Mouse (Mus musculus) heart, postnatal 10 days (tissue): ENCODE results near the gene Hspa1b. TPM values are rescaled to one million over a fixed set of nuclear protein-coding genes. Genes with fewer than 3 reads are reported as not detected.
A peak's percentile ranks its signal among the peaks of the same experiment; 100 is the strongest.
"Not testable (repeated sequence)": the region's sequence is repeated elsewhere in the genome, so short reads cannot be mapped to it uniquely, and the experiment has no call there.

Experiments
- DNase-seq, 2 experiments: peaks; one replicate each; pipeline ENCODE4 v3.0.0; 2021
- intact Hi-C: fragments of 180-260 bp; cut with DNase I; formaldehyde crosslinking; loops from one replicate; pipeline ENCODE4 v1.15.1; 2025
- total RNA-seq, 2 experiments: library from RNA; stranded (reverse); gene quantifications; 2 replicates each; pipeline ENCODE4 v1.2.3; 2021

Hspa1b gene
- total RNA-seq, 2 experiments from 2014 or later: 3.9 to 4.5 TPM

GRCm38 (mm10) chr17:34984218-34984617 lies 25.2 kb upstream of the Hspa1b start:
- intact Hi-C loops: loop anchor here (5.0 kb wide), 2 partner anchors 72 to 127 kb away; partner anchors contain the start of gene Slc44a4
- no peak for DNase-seq

- intact Hi-C loops: loop anchor here (1.0 to 5.0 kb wide), 3 partner anchors 27 to 125 kb away; partner anchors contain the start of gene Slc44a4
- no peak for DNase-seq
These were observed 23.3 kb upstream of the Hspa1b start for GRCm38 (mm10) chr17:34982328-34982727.

GRCm38 (mm10) chr17:34981690-34982180 lies 22.7 kb upstream of the Hspa1b start, which contains the start of gene Lsm2:
Gene Lsm2 (plus strand): TSS chr17:34981862.
- intact Hi-C loops: loop anchor here (1.0 to 5.0 kb wide), 3 partner anchors 26 to 124 kb away; partner anchors contain the start of gene Slc44a4
- peak; percentile 95 to 96 for DNase-seq

GRCm38 (mm10) chr17:34980655-34981054 lies 21.6 kb upstream of the Hspa1b start:
- DNase-seq: peak; percentile 64 to 66
- intact Hi-C loops: loop anchor here (1.0 to 5.0 kb wide), 3 partner anchors 28 to 123 kb away; partner anchors contain the start of gene Slc44a4

- DNase-seq: no peak
- intact Hi-C loops: loop anchor here (1.0 to 5.0 kb wide), 3 partner anchors 27 to 122 kb away; partner anchors contain the start of gene Slc44a4
These were observed 20.6 kb upstream of the Hspa1b start for GRCm38 (mm10) chr17:34979631-34980030.

GRCm38 (mm10) chr17:34978239-34978638 lies 19.2 kb upstream of the Hspa1b start:
- no peak for DNase-seq
- intact Hi-C loops: no loop called here

- intact Hi-C loops: no loop called here
- no peak for DNase-seq
These were observed 18.0 kb upstream of the Hspa1b start for GRCm38 (mm10) chr17:34977000-34977399.

- DNase-seq: no peak
- intact Hi-C loops: no loop called here
These were observed 16.8 kb upstream of the Hspa1b start for GRCm38 (mm10) chr17:34975581-34976492.

- DNase-seq: peak; percentile 91
These were observed 13.2 kb upstream of the Hspa1b start, which contains the start of the genes Hspa1a and Hspa1l for GRCm38 (mm10) chr17:34972069-34972749. Gene Hspa1a (minus strand): TSS chr17:34972156. Gene Hspa1l (plus strand): TSS chr17:34972703.

GRCm38 (mm10) chr17:34971694-34972068 lies 12.6 kb upstream of the Hspa1b start:
- intact Hi-C loops, DNase-seq: not testable (repeated sequence)

More at GRCm38 (mm10) chr17:34972069-34972749, 13.2 kb upstream of the Hspa1b start, which contains the start of the genes Hspa1a and Hspa1l:
- intact Hi-C loops: not testable (repeated sequence)

GRCm38 (mm10) chr17:34970850-34971249 lies 11.8 kb upstream of the Hspa1b start:
- intact Hi-C loops: not testable (repeated sequence)

GRCm38 (mm10) chr17:34969822-34970221 lies 10.8 kb upstream of the Hspa1b start, which contains the start of gene Gm20481:
Gene Gm20481 (plus strand): TSS chr17:34969912.
- DNase-seq, intact Hi-C loops: not testable (repeated sequence)

More at GRCm38 (mm10) chr17:34970850-34971249, 11.8 kb upstream of the Hspa1b start:
- DNase-seq: not testable (repeated sequence)

GRCm38 (mm10) chr17:34965627-34966026 lies 6.6 kb upstream of the Hspa1b start:
- no peak for DNase-seq
- intact Hi-C loops: no loop called here

GRCm38 (mm10) chr17:34964640-34965049 lies 5.6 kb upstream of the Hspa1b start:
- intact Hi-C loops: no loop called here

GRCm38 (mm10) chr17:34962841-34963240 lies 3.8 kb upstream of the Hspa1b start:
- intact Hi-C loops: no loop called here
- no peak for DNase-seq

More at GRCm38 (mm10) chr17:34964640-34965049, 5.6 kb upstream of the Hspa1b start:
- DNase-seq: no peak

GRCm38 (mm10) chr17:34962125-34962524 lies 3.1 kb upstream of the Hspa1b start:
- intact Hi-C loops: no loop called here
- peak in 1 of 2 experiments; percentile 46 for DNase-seq

- DNase-seq: no peak
- intact Hi-C loops: no loop called here
These were observed 1.9 kb upstream of the Hspa1b start for GRCm38 (mm10) chr17:34960702-34961493.

GRCm38 (mm10) chr17:34959881-34960515 lies 960 bp upstream of the Hspa1b start:
- intact Hi-C loops: no loop called here
- peak; percentile 52 to 61 for DNase-seq

- DNase-seq, intact Hi-C loops: not testable (repeated sequence)
These were observed 306 bp downstream of the Hspa1b start for GRCm38 (mm10) chr17:34958734-34959129.
